Mouse (Mus musculus) testis, adult 2 months (tissue): ENCODE results near the gene 2900011O08Rik.

Experiments
- CTCF ChIP-seq: fragments of 200-500 bp; IDR thresholded peaks from 2 replicates; pipeline ENCODE4 v1.5.1; 2012; ENCODE audit warnings: low read depth, mild to moderate bottlenecking, inconsistent platforms, low read length, moderate library complexity; ENCODE audit not compliant: control insufficient read depth, insufficient read depth, insufficient replicate concordance
- POLR2A ChIP-seq: fragments of 200-500 bp; IDR thresholded peaks from 2 replicates; pipeline ENCODE4 v1.6.1; 2012; ENCODE audit warnings: low read depth, mild to moderate bottlenecking, inconsistent platforms, low read length, moderate library complexity; ENCODE audit not compliant: control insufficient read depth

DNA sequence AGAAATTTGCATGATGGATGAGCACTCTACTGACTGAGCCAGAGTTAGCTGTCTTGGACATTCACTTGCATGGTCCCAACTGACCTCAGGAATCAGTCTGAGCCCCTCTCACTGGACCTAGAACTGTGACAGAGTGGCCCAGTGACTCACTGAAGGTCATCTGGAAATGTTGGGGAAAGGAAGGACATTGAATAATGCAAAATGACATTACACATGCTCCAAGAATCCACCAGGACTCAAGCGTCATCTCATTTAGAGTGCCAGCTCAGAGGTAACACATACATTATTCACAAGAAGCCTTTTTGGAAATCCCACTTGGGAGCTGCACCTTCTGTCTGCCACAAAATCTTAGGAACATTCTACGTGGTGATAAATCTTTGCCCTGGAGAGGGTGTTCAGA is 43.4 kb downstream of the 2900011O08Rik start:
- TF ChIP-seq CTCF, result no peak
- TF ChIP-seq POLR2A, result no peak
